Mouse (Mus musculus) forebrain, embryonic 12.5 days (tissue): ENCODE results near the gene Rspo3. TPM values are rescaled to one million over a fixed set of nuclear protein-coding genes. Genes with fewer than 3 reads are reported as not detected.

Experiments used
- ATAC-seq: fragments of 200-750 bp; cut with Nextera tagmentation; 2 replicates; pipeline ENCODE4 v1.8.0; 2017; ENCODE audit warnings: moderate TSS enrichment; ENCODE audit not compliant: low FRiP score
- H3K27ac ChIP-seq: fragments of 300-500 bp; sonication (generic); 2 replicates; pipeline ENCODE4 v1.5.1; 2016; ENCODE audit warnings: mild to moderate bottlenecking
- H3K27me3 ChIP-seq: fragments of 300-500 bp; sonication (generic); 2 replicates; pipeline ENCODE4 v1.6.1; 2016; ENCODE audit warnings: mild to moderate bottlenecking
- H3K36me3 ChIP-seq: fragments of 300-500 bp; sonication (generic); replicated peaks from 2 replicates; pipeline ENCODE4 v1.6.1; 2016; ENCODE audit warnings: mild to moderate bottlenecking
- H3K4me1 ChIP-seq: fragments of 300-500 bp; sonication (generic); 2 replicates; pipeline ENCODE4 v1.6.1; 2016
- H3K4me2 ChIP-seq: fragments of 300-500 bp; sonication (generic); 2 replicates; pipeline ENCODE4 v1.6.1; 2016; ENCODE audit warnings: mild to moderate bottlenecking, moderate library complexity
- H3K4me3 ChIP-seq: fragments of 300-500 bp; sonication (generic); replicated peaks from 2 replicates; pipeline ENCODE4 v1.5.1; 2016; ENCODE audit warnings: mild to moderate bottlenecking
- H3K9ac ChIP-seq: fragments of 300-500 bp; sonication (generic); 2 replicates; pipeline ENCODE4 v1.6.1; 2016; ENCODE audit warnings: mild to moderate bottlenecking
- H3K9me3 ChIP-seq: fragments of 300-500 bp; sonication (generic); 2 replicates; pipeline ENCODE4 v1.6.1; 2016
- WGBS: fragments of 180-500 bp; shearing (Covaris S2); methylation state at CpG from one replicate; pipeline ENCODE4 v1.1.7; 2016; 5-methylcytosine and 5-hydroxymethylcytosine counted together
- polyA plus RNA-seq: library from polyadenylated mRNA; unstranded; fragments of >200 nt; fragmentation: Nextera tagmentation; extraction: Ambion mirVana; gene quantifications from 2 replicates; pipeline ENCODE4 v1.2.1, GENCODE M21; 2016

The Rspo3 gene
- polyA plus RNA-seq, 1 experiment from 2014 or later = 45.8 TPM

- no peaks in the 10 kb centered on the region for H3K27me3 ChIP-seq
- H3K9me3 ChIP-seq = no peaks in the 10 kb centered on the region
- no peaks in the 10 kb centered on the region for H3K4me1 ChIP-seq
- H3K4me3 ChIP-seq = no peak overlapping the region
- no peak overlapping the region for H3K9ac ChIP-seq
- WGBS = 82% methylated on average over 2 of the region's 2 CpGs
- ATAC-seq = no peak
- no peak overlapping the region for H3K4me2 ChIP-seq
- H3K27ac ChIP-seq = no peak overlapping the region
- H3K36me3 ChIP-seq = no peaks in the 10 kb centered on the region
These were observed 121.3 kb downstream of the Rspo3 start for GRCm38 (mm10) chr10:29414361-29414760.

- 51% methylated on average over 8 of the region's 8 CpGs for WGBS
- no peak for ATAC-seq
- H3K9ac ChIP-seq = no peak overlapping the region
- no peak overlapping the region for H3K27ac ChIP-seq
- no peak overlapping the region for H3K4me2 ChIP-seq
- H3K9me3 ChIP-seq = no peaks in the 10 kb centered on the region
- H3K4me1 ChIP-seq = no peaks in the 10 kb centered on the region
- H3K4me3 ChIP-seq = no peak overlapping the region
- no peaks in the 10 kb centered on the region for H3K36me3 ChIP-seq
- H3K27me3 ChIP-seq = no peaks in the 10 kb centered on the region
These were observed 132.9 kb downstream of the Rspo3 start for GRCm38 (mm10) chr10:29402656-29403268.

Other genes with a start within 250 kb of the Rspo3 start
- 22.9 and 28.3 TPM in 2 replicates for gene Echdc1, start 222.7 kb downstream of the Rspo3 start, polyA plus RNA-seq
- 63.0 and 70.3 TPM in 2 replicates for gene Rnf146, start 173.4 kb downstream of the Rspo3 start, polyA plus RNA-seq